In the genomic region with DNA sequence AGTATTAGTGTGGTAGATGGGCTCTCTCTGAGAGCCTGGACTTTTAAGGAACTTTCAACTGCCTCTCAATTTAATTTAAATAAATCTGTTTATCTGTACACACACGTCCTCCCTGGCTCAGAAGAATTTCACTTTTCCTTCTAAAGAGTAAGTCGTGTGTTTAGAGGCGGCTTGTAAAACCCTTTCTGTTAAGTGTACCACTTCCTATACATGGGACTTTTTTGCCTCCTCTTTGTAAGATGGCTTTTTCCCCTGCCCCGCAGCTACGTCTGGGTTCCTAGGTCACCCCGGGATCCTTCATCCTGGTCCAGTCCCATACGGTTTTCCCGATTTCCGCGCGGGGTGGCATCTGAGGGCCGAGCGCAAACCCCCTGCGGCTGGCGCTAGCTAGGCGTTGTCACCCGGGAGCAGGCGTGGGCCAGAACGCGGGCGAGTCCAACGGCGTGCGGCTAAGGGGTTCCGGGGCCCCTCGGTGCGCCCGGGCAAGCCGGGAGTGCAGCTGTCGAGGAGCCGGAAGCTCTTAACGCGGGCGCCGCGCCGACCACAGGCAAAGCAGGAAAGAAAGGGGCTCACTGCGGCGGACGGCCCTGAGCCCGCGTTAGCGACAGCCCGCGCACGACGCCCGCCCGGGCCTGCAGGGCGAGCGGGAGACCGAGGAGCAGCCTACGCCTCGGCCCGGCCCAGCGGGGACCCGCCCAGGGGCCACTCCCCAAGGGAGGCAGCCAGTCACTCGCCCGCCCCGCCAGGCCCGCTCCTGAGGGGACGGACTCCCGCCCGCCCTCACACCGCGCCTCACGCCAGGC, we compare ENCODE assay signal across 8 mouse cellular contexts. TPM values are rescaled to one million over a fixed set of nuclear protein-coding genes. Genes with fewer than 3 reads are reported as not detected.
DNase-seq lines count a peak whose midpoint lies in the region; ATAC-seq lines count a peak whose summit lies in the region.

No protein-coding gene starts in this region.

- whole genome bisulfite sequencing in intestine, embryonic 14.5 days: under 1% methylated on average over 60 of the region's 67 CpGs

- peak overlapping the region; percentile 98 for H3K27ac ChIP-seq in intestine, embryonic 14.5 days (ENCODE audit: low read depth)

- intact Hi-C loops in left cerebral cortex, postnatal 14 days (cut with DNase I): loop anchor here (5.0 kb wide), 1 partner anchor 68 kb away; no protein-coding TSS in a partner anchor

- peaks cover 28% of the 10 kb centered on the region for H3K36me3 ChIP-seq in intestine, embryonic 14.5 days (ENCODE audit: control insufficient read depth, insufficient read depth, low read length)

- peak overlapping the region; percentile 64 for H3K4me2 ChIP-seq in intestine, embryonic 14.5 days (ENCODE audit: low read length)

- H3K9me3 ChIP-seq in intestine, embryonic 14.5 days (ENCODE audit: control insufficient read depth, low read length): no peaks in the 10 kb centered on the region

- peaks cover 12% of the 10 kb centered on the region for H3K4me1 ChIP-seq in intestine, embryonic 14.5 days (replicated peaks; ENCODE audit: control insufficient read depth, insufficient read depth, low read length)

- peak overlapping the region; percentile 92 for H3K9ac ChIP-seq in intestine, embryonic 14.5 days (ENCODE audit: low read length)

- peak overlapping the region; percentile 83 for H3K4me3 ChIP-seq in intestine, embryonic 14.5 days (ENCODE audit: low read depth, low read length)

- peak; percentile 79 for DNase-seq in adipocyte (ENCODE audit: low spot score)
- DNase-seq in embryo, embryonic 10 days (ENCODE audit: low spot score): peak; percentile 83
- peak; percentile 91 for DNase-seq in gastrocnemius, postnatal 10 days
- peak; percentile 92 for DNase-seq in intestine, embryonic 14.5 days (ENCODE audit: low spot score)
- DNase-seq in left cerebral cortex, postnatal 14 days (ENCODE audit: low spot score in 2 of 2): peak; percentile 76
- DNase-seq in mesoderm, embryonic 11.5 days (ENCODE audit: low read depth, low spot score): peak; percentile 76
- DNase-seq in right cerebral cortex, postnatal 36 days (ENCODE audit: low spot score in 2 of 2): peak; percentile 74 to 79
- DNase-seq in yolk sac, embryonic 10.5 days (ENCODE audit: low spot score): peak; percentile 95

- ATAC-seq in intestine, embryonic 14.5 days (replicated peaks; ENCODE audit: low FRiP score, low TSS enrichment, low read depth): peak; percentile 99

- H3K27me3 ChIP-seq in intestine, embryonic 14.5 days (replicated peaks; ENCODE audit: control insufficient read depth, insufficient read depth, low read length): no peaks in the 10 kb centered on the region

RNA-seq across cellular contexts. Expression of gene Ppp3cb, which starts 0.6 kb away (rescaled TPM):
- 100 to 1,000 TPM; 114 to 116 TPM for total RNA-seq in gastrocnemius, postnatal 10 days (2021)
- polyA plus RNA-seq in intestine, embryonic 14.5 days (2014; fragmentation: Nextera tagmentation; extraction: Ambion mirVana): 57.2 and 58.7 TPM in 2 replicates
- total RNA-seq in left cerebral cortex, postnatal 14 days (2021): 100 to 1,000 TPM; 387 to 395 TPM

RNA-seq across cellular contexts. Expression of gene Mss51, which starts 49.0 kb away (rescaled TPM):
- 1 to 10 TPM; 3.9 to 7.0 TPM for total RNA-seq in gastrocnemius, postnatal 10 days (2021)
- 0.95 and 1.0 TPM in 2 replicates for polyA plus RNA-seq in intestine, embryonic 14.5 days (2014; fragmentation: Nextera tagmentation; extraction: Ambion mirVana)
- 1 to 10 TPM in 1 of 2 experiments, under 1 TPM in 1; 0.59 to 1.0 TPM for total RNA-seq in left cerebral cortex, postnatal 14 days (2021)

Comparison
In these comparisons a context has a peak if more than half of its experiments do, and no peak if none do; other contexts are left out.
1. Peak in every context shown above with its lines: DNase-seq, ATAC-seq, H3K4me3 ChIP-seq and H3K27ac ChIP-seq.